In the genomic region with DNA sequence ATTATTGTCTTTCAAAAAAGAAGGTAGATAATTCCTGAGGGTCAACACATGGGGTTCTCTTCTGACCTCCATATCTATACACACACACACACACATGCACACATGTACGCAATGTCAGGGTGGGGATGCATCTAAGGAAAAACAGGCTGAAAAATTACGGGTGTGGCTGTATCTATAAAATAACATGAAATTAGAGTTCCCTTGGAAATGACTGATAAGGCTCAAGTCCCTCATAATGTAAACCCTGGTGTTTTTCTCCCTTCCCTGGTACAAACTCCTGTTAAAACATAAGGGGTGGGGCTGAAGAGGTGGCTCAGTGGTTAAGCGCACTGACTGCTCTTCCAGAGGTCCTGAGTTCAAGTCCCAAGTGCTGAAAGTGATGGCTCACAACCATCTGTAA, we compare ENCODE assay signal across 16 mouse cellular contexts. TPM values are rescaled to one million over a fixed set of nuclear protein-coding genes. Genes with fewer than 3 reads are reported as not detected.
DNase-seq lines count a peak whose midpoint lies in the region; ATAC-seq and TF ChIP-seq lines count a peak whose summit lies in the region.
"Had no signal": no experiment of that assay in that cellular context is flagged by ENCODE, and none has a peak within 500 bp of the region (broad histone marks: within the 10 kb centered on the region; RNA-seq: fewer than 3 reads in every experiment).

No protein-coding gene starts in this region.

- peaks cover 10% of the 10 kb centered on the region; the same call in 1 of the 2 replicates for H3K36me3 ChIP-seq in kidney, embryonic 16.5 days (ENCODE audit: insufficient read depth, low read length)
- peaks cover 14% of the 10 kb centered on the region for H3K36me3 ChIP-seq in kidney, embryonic 14.5 days (ENCODE audit: control insufficient read depth, insufficient read depth, low read length)
- H3K36me3 ChIP-seq in ES-Bruce4 (ENCODE audit: control insufficient read depth, insufficient read depth, low read length, poor library complexity, severe bottlenecking), result peaks cover 21% of the 10 kb centered on the region
- peaks cover 5% of the 10 kb centered on the region for H3K36me3 ChIP-seq in liver, postnatal 0 days (replicated peaks; ENCODE audit: insufficient read depth, low read length)
- peaks cover 8% of the 10 kb centered on the region for H3K36me3 ChIP-seq in heart, embryonic 12.5 days

- no peak for TF ChIP-seq CTCF in ES-Bruce4 (IDR thresholded peaks at IDR 0.05; ENCODE audit: low read depth, low read length)
- TF ChIP-seq CTCF in embryonic fibroblast, embryonic 13.5 days (IDR thresholded peaks at IDR 0.05; ENCODE audit: borderline replicate concordance, insufficient read depth, low read length), result no peak
- no peak for TF ChIP-seq CTCF in liver, postnatal 0 days (IDR thresholded peaks at IDR 0.05; ENCODE audit: low read depth)

- TF ChIP-seq EP300 in ES-Bruce4 (IDR thresholded peaks at IDR 0.05; ENCODE audit: insufficient read depth, low read depth, low read length), result no peak
- peak; percentile 66 for TF ChIP-seq EP300 in liver, postnatal 0 days (IDR thresholded peaks at IDR 0.05; ENCODE audit: low read depth)

- no peak for DNase-seq in liver, postnatal 0 days
- DNase-seq in cerebellum, adult 11 months, result no peak
- DNase-seq: adrenal gland, postnatal 10 days; gastrocnemius, postnatal 14 days; layer of hippocampus, adult 9-11 months; lung, postnatal 10 days; thymus, postnatal 25 days had no signal

- TF ChIP-seq POLR2A in ES-Bruce4 (IDR thresholded peaks at IDR 0.05; ENCODE audit: insufficient read depth, low read length), result no peak
- TF ChIP-seq POLR2A in embryonic fibroblast, embryonic 13.5 days (IDR thresholded peaks at IDR 0.05; ENCODE audit: low read depth, low read length), result no peak

- no peaks in the 10 kb centered on the region for H3K27me3 ChIP-seq in kidney, embryonic 16.5 days (ENCODE audit: insufficient read depth, low read length)
- H3K27me3 ChIP-seq in kidney, embryonic 14.5 days (ENCODE audit: control insufficient read depth, insufficient read depth, low read length), result no peaks in the 10 kb centered on the region
- no peaks in the 10 kb centered on the region for H3K27me3 ChIP-seq in ES-Bruce4 (ENCODE audit: control insufficient read depth, insufficient read depth, low read length, poor library complexity, severe bottlenecking)
- H3K27me3 ChIP-seq in liver, postnatal 0 days (ENCODE audit: insufficient read depth, low read length), result no peaks in the 10 kb centered on the region
- no peaks in the 10 kb centered on the region for H3K27me3 ChIP-seq in heart, embryonic 12.5 days (replicated peaks)
- H3K27me3 ChIP-seq: kidney, embryonic 15.5 days had no signal

- H3K9ac ChIP-seq in kidney, embryonic 16.5 days (replicated peaks; ENCODE audit: low read length), result no peak overlapping the region
- H3K9ac ChIP-seq in kidney, embryonic 14.5 days (ENCODE audit: low read depth, low read length), result no peak overlapping the region
- peak overlapping the region; percentile 55 for H3K9ac ChIP-seq in ES-Bruce4 (ENCODE audit: low read depth, poor library complexity, severe bottlenecking)
- H3K9ac ChIP-seq in liver, postnatal 0 days (replicated peaks), result no peak overlapping the region
- no peak overlapping the region for H3K9ac ChIP-seq in heart, embryonic 12.5 days

- no peak overlapping the region for H3K27ac ChIP-seq in kidney, embryonic 16.5 days (ENCODE audit: low read length)
- no peak overlapping the region for H3K27ac ChIP-seq in kidney, embryonic 14.5 days (ENCODE audit: low read depth, low read length)
- H3K27ac ChIP-seq in ES-Bruce4 (ENCODE audit: insufficient read depth, low read length), result no peak overlapping the region
- no peak overlapping the region for H3K27ac ChIP-seq in embryonic fibroblast, embryonic 13.5 days (ENCODE audit: insufficient read depth, low read length)
- no peak overlapping the region for H3K27ac ChIP-seq in liver, postnatal 0 days (ENCODE audit: low read depth)
- H3K27ac ChIP-seq in heart, embryonic 12.5 days (ENCODE audit: poor library complexity, severe bottlenecking), result no peak overlapping the region

- no peaks in the 10 kb centered on the region for H3K9me3 ChIP-seq in kidney, embryonic 16.5 days (ENCODE audit: low read length)
- no peaks in the 10 kb centered on the region for H3K9me3 ChIP-seq in kidney, embryonic 14.5 days (ENCODE audit: control insufficient read depth, low read length)
- H3K9me3 ChIP-seq in ES-Bruce4 (replicated peaks; ENCODE audit: control insufficient read depth, insufficient read depth, low read length, poor library complexity, severe bottlenecking), result no peaks in the 10 kb centered on the region
- no peaks in the 10 kb centered on the region for H3K9me3 ChIP-seq in liver, postnatal 0 days (ENCODE audit: low read length)
- H3K9me3 ChIP-seq in heart, embryonic 12.5 days (replicated peaks), result no peaks in the 10 kb centered on the region
- H3K9me3 ChIP-seq: forebrain, embryonic 10.5 days; heart, embryonic 10.5 days; kidney, embryonic 15.5 days had no signal

- 0 out of 2 replicates have a peak overlapping the region, but pooled peaks have one; percentile 54 for H3K4me2 ChIP-seq in kidney, embryonic 16.5 days (replicated peaks; ENCODE audit: low read depth, low read length)
- H3K4me2 ChIP-seq in kidney, embryonic 14.5 days (replicated peaks; ENCODE audit: low read depth, low read length), result no peak overlapping the region
- H3K4me2 ChIP-seq in liver, postnatal 0 days (ENCODE audit: low read depth, low read length), result peak overlapping the region; percentile 27; the same call in 1 of the 2 replicates
- H3K4me2 ChIP-seq in heart, embryonic 12.5 days, result no peak overlapping the region

- ATAC-seq in kidney, embryonic 16.5 days (ENCODE audit: low FRiP score, low TSS enrichment), result no peak
- no peak for ATAC-seq in kidney, embryonic 14.5 days (ENCODE audit: low FRiP score, low TSS enrichment)
- ATAC-seq in liver, postnatal 0 days, result peak; percentile 32
- no peak for ATAC-seq in heart, embryonic 12.5 days (ENCODE audit: insufficient number of reproducible peaks, low FRiP score)

- 94% methylated on average over 3 of the region's 3 CpGs for WGBS in kidney, embryonic 16.5 days
- 89% methylated on average over 3 of the region's 3 CpGs for WGBS in kidney, embryonic 14.5 days
- 66% methylated on average over 3 of the region's 3 CpGs for WGBS in liver, postnatal 0 days (ENCODE audit: insufficient replicate concordance)
- WGBS in heart, embryonic 12.5 days, result 88% methylated on average over 3 of the region's 3 CpGs

- no peak overlapping the region for H3K4me3 ChIP-seq in kidney, embryonic 16.5 days (ENCODE audit: low read length)
- H3K4me3 ChIP-seq in kidney, embryonic 14.5 days (ENCODE audit: low read length), result no peak overlapping the region
- H3K4me3 ChIP-seq in ES-Bruce4 (ENCODE audit: low read depth, low read length), result no peak overlapping the region
- H3K4me3 ChIP-seq in embryonic fibroblast, embryonic 13.5 days (ENCODE audit: insufficient read depth, low read length), result peak overlapping the region; percentile 82
- no peak overlapping the region for H3K4me3 ChIP-seq in liver, postnatal 0 days (ENCODE audit: low read depth, low read length)
- H3K4me3 ChIP-seq in heart, embryonic 12.5 days, result no peak overlapping the region

- peaks cover 5% of the 10 kb centered on the region; the same call in 1 of the 2 replicates for H3K4me1 ChIP-seq in kidney, embryonic 16.5 days (ENCODE audit: insufficient read depth, low read length)
- 0 out of 2 replicates have a peak, but pooled peaks cover 7% of the 10 kb centered on the region for H3K4me1 ChIP-seq in kidney, embryonic 14.5 days (ENCODE audit: control insufficient read depth, insufficient read depth, low read length)
- peaks cover 2% of the 10 kb centered on the region for H3K4me1 ChIP-seq in ES-Bruce4 (ENCODE audit: control insufficient read depth, insufficient read depth, low read length)
- H3K4me1 ChIP-seq in embryonic fibroblast, embryonic 13.5 days (ENCODE audit: control insufficient read depth, insufficient read depth, low read length), result no peaks in the 10 kb centered on the region; the same call in none of the 2 replicates
- peaks cover 18% of the 10 kb centered on the region for H3K4me1 ChIP-seq in liver, postnatal 0 days (ENCODE audit: insufficient read depth)
- H3K4me1 ChIP-seq in heart, embryonic 12.5 days (replicated peaks), result 0 out of 2 replicates have a peak, but pooled peaks cover 3% of the 10 kb centered on the region

RNA-seq across cellular contexts. Expression of gene Scpep1, which starts 1.7 kb away (rescaled TPM):
- 143 and 158 TPM in 2 replicates for polyA plus RNA-seq in kidney, embryonic 16.5 days (2015; fragmentation: Nextera tagmentation; extraction: Ambion mirVana)
- polyA plus RNA-seq in kidney, embryonic 14.5 days (2014; fragmentation: Nextera tagmentation; extraction: Ambion mirVana), result 90.5 and 110 TPM in 2 replicates
- polyA plus RNA-seq in ES-Bruce4 (2011; ENCODE audit: insufficient read depth, insufficient read length, low read depth, missing spikeins), result 186 and 188 TPM in 2 replicates
- 380 and 384 TPM in 2 replicates for polyA plus RNA-seq in embryonic fibroblast, embryonic 13.5 days (2011; ENCODE audit: insufficient read length, low read depth, missing spikeins)
- 35.3 and 38.9 TPM in 2 replicates for polyA plus RNA-seq in liver, postnatal 0 days (2015; fragmentation: Nextera tagmentation; extraction: Ambion mirVana)
- polyA plus RNA-seq in heart, embryonic 12.5 days (2016; fragmentation: Nextera tagmentation; extraction: Ambion mirVana), result 47.2 and 47.5 TPM in 2 replicates

RNA-seq across cellular contexts. Expression of gene Elobl, which starts 13.1 kb away (rescaled TPM):
- polyA plus RNA-seq in kidney, embryonic 16.5 days (2015; fragmentation: Nextera tagmentation; extraction: Ambion mirVana), result not detected in 2 replicates
- polyA plus RNA-seq in kidney, embryonic 14.5 days (2014; fragmentation: Nextera tagmentation; extraction: Ambion mirVana), result not detected in 2 replicates
- polyA plus RNA-seq in ES-Bruce4 (2011; ENCODE audit: insufficient read depth, insufficient read length, low read depth, missing spikeins), result 12.6 and 13.8 TPM in 2 replicates
- polyA plus RNA-seq in embryonic fibroblast, embryonic 13.5 days (2011; ENCODE audit: insufficient read length, low read depth, missing spikeins), result 1.4 TPM in 1 of 2 replicates, not detected in the other
- not detected in 2 replicates for polyA plus RNA-seq in liver, postnatal 0 days (2015; fragmentation: Nextera tagmentation; extraction: Ambion mirVana)
- not detected in 2 replicates for polyA plus RNA-seq in heart, embryonic 12.5 days (2016; fragmentation: Nextera tagmentation; extraction: Ambion mirVana)
- polyA plus RNA-seq: forebrain, embryonic 10.5 days; heart, embryonic 10.5 days; kidney, embryonic 15.5 days; stomach, embryonic 14.5 days had no signal

RNA-seq across cellular contexts. Expression of gene Coil, which starts 16.5 kb away (rescaled TPM):
- polyA plus RNA-seq in kidney, embryonic 16.5 days (2015; fragmentation: Nextera tagmentation; extraction: Ambion mirVana), result 16.7 and 17.4 TPM in 2 replicates
- 12.1 and 14.5 TPM in 2 replicates for polyA plus RNA-seq in kidney, embryonic 14.5 days (2014; fragmentation: Nextera tagmentation; extraction: Ambion mirVana)
- 32.7 and 33.5 TPM in 2 replicates for polyA plus RNA-seq in ES-Bruce4 (2011; ENCODE audit: insufficient read depth, insufficient read length, low read depth, missing spikeins)
- polyA plus RNA-seq in embryonic fibroblast, embryonic 13.5 days (2011; ENCODE audit: insufficient read length, low read depth, missing spikeins), result 8.5 and 8.9 TPM in 2 replicates
- polyA plus RNA-seq in liver, postnatal 0 days (2015; fragmentation: Nextera tagmentation; extraction: Ambion mirVana), result 2.6 and 2.7 TPM in 2 replicates
- polyA plus RNA-seq in heart, embryonic 12.5 days (2016; fragmentation: Nextera tagmentation; extraction: Ambion mirVana), result 15.5 and 16.1 TPM in 2 replicates

RNA-seq across cellular contexts. Expression of gene Trim25, which starts 45.6 kb away (rescaled TPM):
- polyA plus RNA-seq in kidney, embryonic 16.5 days (2015; fragmentation: Nextera tagmentation; extraction: Ambion mirVana), result 17.0 and 17.8 TPM in 2 replicates
- 11.5 and 13.2 TPM in 2 replicates for polyA plus RNA-seq in kidney, embryonic 14.5 days (2014; fragmentation: Nextera tagmentation; extraction: Ambion mirVana)
- 47.3 and 49.9 TPM in 2 replicates for polyA plus RNA-seq in ES-Bruce4 (2011; ENCODE audit: insufficient read depth, insufficient read length, low read depth, missing spikeins)
- 33.7 and 34.2 TPM in 2 replicates for polyA plus RNA-seq in embryonic fibroblast, embryonic 13.5 days (2011; ENCODE audit: insufficient read length, low read depth, missing spikeins)
- polyA plus RNA-seq in liver, postnatal 0 days (2015; fragmentation: Nextera tagmentation; extraction: Ambion mirVana), result 20.4 and 20.6 TPM in 2 replicates
- 15.2 and 15.3 TPM in 2 replicates for polyA plus RNA-seq in heart, embryonic 12.5 days (2016; fragmentation: Nextera tagmentation; extraction: Ambion mirVana)

Comparison
In these comparisons a context has a peak if more than half of its experiments do, and no peak if none do; other contexts are left out.
1. H3K4me2 ChIP-seq: peak in kidney, embryonic 16.5 days (single experiment) and liver, postnatal 0 days (single experiment); none in kidney, embryonic 14.5 days (single experiment) and heart, embryonic 12.5 days (single experiment).